Mouse (Mus musculus) spleen, adult 2 months (tissue): ENCODE results near the gene Rpl13a. TPM values are rescaled to one million over a fixed set of nuclear protein-coding genes. Genes with fewer than 3 reads are reported as not detected.

Source experiments
- DNase-seq, 2 experiments: peaks; one replicate each; pipeline versions ENCODE4 v3.0.0 to v3.0.0-alpha.2; 2012 to 2021; ENCODE audit warnings: low spot score in 2 of 2, low read depth in 1 of 2
- H3K27ac ChIP-seq: fragments of 200-500 bp; 2 replicates; pipeline ENCODE4 v1.5.1; 2012; ENCODE audit warnings: low read length, inconsistent platforms; ENCODE audit not compliant: insufficient read depth
- H3K27me3 ChIP-seq: fragments of 200-500 bp; 2 replicates; pipeline ENCODE4 v1.6.1; 2012; ENCODE audit warnings: mild to moderate bottlenecking, moderate library complexity, low read length, inconsistent platforms; ENCODE audit not compliant: control insufficient read depth, insufficient read depth
- H3K36me3 ChIP-seq: fragments of 200-500 bp; 2 replicates; pipeline ENCODE4 v1.6.1; 2012; ENCODE audit warnings: mild to moderate bottlenecking, low read length, inconsistent platforms; ENCODE audit not compliant: control insufficient read depth, insufficient read depth
- H3K4me1 ChIP-seq: fragments of 200-500 bp; 2 replicates; pipeline ENCODE4 v1.6.1; 2011; ENCODE audit warnings: inconsistent platforms; ENCODE audit not compliant: control insufficient read depth, insufficient read depth, insufficient read length
- H3K4me3 ChIP-seq: fragments of 200-500 bp; 2 replicates; pipeline ENCODE4 v1.5.1; 2011; ENCODE audit warnings: mild to moderate bottlenecking, inconsistent platforms; ENCODE audit not compliant: insufficient read depth, insufficient read length; ENCODE audit errors: extremely low read depth
- CTCF ChIP-seq: fragments of 200-500 bp; IDR thresholded peaks from 2 replicates; pipeline ENCODE4 v1.5.1; 2011; ENCODE audit warnings: mild to moderate bottlenecking, inconsistent platforms; ENCODE audit not compliant: insufficient read depth, insufficient read length, insufficient replicate concordance; ENCODE audit errors: extremely low read depth
- POLR2A ChIP-seq: fragments of 200-500 bp; IDR thresholded peaks from 2 replicates; pipeline ENCODE4 v1.6.1; 2011; ENCODE audit warnings: low read depth, low read length, inconsistent platforms
- WGBS: fragments of 180-500 bp; shearing (Covaris S2); methylation state at CpG from one replicate; pipeline ENCODE4 v1.1.7; 2018; 5-methylcytosine and 5-hydroxymethylcytosine counted together
- polyA plus RNA-seq: library from polyadenylated mRNA; depleted of rRNA; stranded (reverse); fragments of >200 nt; gene quantifications from 2 replicates; pipeline ENCODE4 v1.2.3, GENCODE M21; 2012

Gene Rpl13a
- polyA plus RNA-seq, 1 experiment, result 1,860 TPM

- H3K27me3 ChIP-seq, result peaks cover 14% of the 10 kb centered on the region
- 0 out of 2 replicates have a peak, but pooled peaks cover 4% of the 10 kb centered on the region for H3K36me3 ChIP-seq
- H3K27ac ChIP-seq, result no peak overlapping the region
Observed at GRCm38 (mm10) chr7:45162996-45163615, 34.5 kb upstream of the Rpl13a start.

GRCm38 (mm10) chr7:45162551-45162950, 34.0 kb upstream of the Rpl13a start:
- Histone ChIP-seq H3K36me3 (peaks cover 5% of the 10 kb centered on the region), H3K27ac (no peak overlapping the region), H3K4me3 (no peak overlapping the region), H3K27me3 (peaks cover 12% of the 10 kb centered on the region), H3K4me1 (peaks cover 3% of the 10 kb centered on the region)
- 30% methylated on average over 6 of the region's 6 CpGs for WGBS
- no peak for DNase-seq
- TF ChIP-seq POLR2A (no peak), CTCF (no peak)

More at GRCm38 (mm10) chr7:45162996-45163615, 34.5 kb upstream of the Rpl13a start:
- DNase-seq, result no peak
- 75% methylated on average over 9 of the region's 9 CpGs for WGBS
- Histone ChIP-seq H3K4me3 (no peak overlapping the region), H3K4me1 (peaks cover 3% of the 10 kb centered on the region)
- TF ChIP-seq CTCF, result no peak
- TF ChIP-seq POLR2A, result no peak

- Histone ChIP-seq H3K27me3 (peaks cover 9% of the 10 kb centered on the region), H3K27ac (no peak overlapping the region), H3K4me1 (peaks cover 3% of the 10 kb centered on the region), H3K36me3 (peaks cover 6% of the 10 kb centered on the region), H3K4me3 (peak overlapping the region; percentile 57; the same call in 1 of the 2 replicates)
- 5% methylated on average over 35 of the region's 35 CpGs for WGBS
- no peak for TF ChIP-seq POLR2A
- peak; percentile 95 for TF ChIP-seq CTCF
- DNase-seq, result peak; percentile 69 to 88
Observed at GRCm38 (mm10) chr7:45161612-45162473, 33.3 kb upstream of the Rpl13a start.

GRCm38 (mm10) chr7:45160866-45161265, 32.3 kb upstream of the Rpl13a start:
- DNase-seq, result no peak
- Histone ChIP-seq H3K36me3 (peaks cover 6% of the 10 kb centered on the region), H3K27ac (no peak overlapping the region), H3K4me1 (peaks cover 3% of the 10 kb centered on the region), H3K4me3 (no peak overlapping the region), H3K27me3 (peaks cover 9% of the 10 kb centered on the region)
- no peak for TF ChIP-seq CTCF
- TF ChIP-seq POLR2A, result no peak
- 95% methylated on average over 3 of the region's 3 CpGs for WGBS

- H3K4me3 ChIP-seq, result no peak overlapping the region
- 92% methylated on average over 6 of the region's 6 CpGs for WGBS
- TF ChIP-seq CTCF (no peak), POLR2A (no peak)
- peaks cover 9% of the 10 kb centered on the region for H3K27me3 ChIP-seq
- no peak overlapping the region for H3K27ac ChIP-seq
- H3K36me3 ChIP-seq, result peaks cover 6% of the 10 kb centered on the region
- no peak for DNase-seq
- H3K4me1 ChIP-seq, result peaks cover 3% of the 10 kb centered on the region
Observed at GRCm38 (mm10) chr7:45160316-45160800, 31.8 kb upstream of the Rpl13a start.

GRCm38 (mm10) chr7:45158991-45159390, 30.4 kb upstream of the Rpl13a start:
- H3K36me3 ChIP-seq, result peaks cover 6% of the 10 kb centered on the region
- H3K27ac ChIP-seq, result no peak overlapping the region
- no peak for DNase-seq
- no peak overlapping the region for H3K4me3 ChIP-seq
- TF ChIP-seq POLR2A (no peak), CTCF (no peak)
- peaks cover 3% of the 10 kb centered on the region for H3K4me1 ChIP-seq
- WGBS, result 97% methylated on average over 6 of the region's 6 CpGs
- H3K27me3 ChIP-seq, result peaks cover 5% of the 10 kb centered on the region
